Comparison of ENCODE assay signal across 8 mouse cellular contexts in the genomic region with DNA sequence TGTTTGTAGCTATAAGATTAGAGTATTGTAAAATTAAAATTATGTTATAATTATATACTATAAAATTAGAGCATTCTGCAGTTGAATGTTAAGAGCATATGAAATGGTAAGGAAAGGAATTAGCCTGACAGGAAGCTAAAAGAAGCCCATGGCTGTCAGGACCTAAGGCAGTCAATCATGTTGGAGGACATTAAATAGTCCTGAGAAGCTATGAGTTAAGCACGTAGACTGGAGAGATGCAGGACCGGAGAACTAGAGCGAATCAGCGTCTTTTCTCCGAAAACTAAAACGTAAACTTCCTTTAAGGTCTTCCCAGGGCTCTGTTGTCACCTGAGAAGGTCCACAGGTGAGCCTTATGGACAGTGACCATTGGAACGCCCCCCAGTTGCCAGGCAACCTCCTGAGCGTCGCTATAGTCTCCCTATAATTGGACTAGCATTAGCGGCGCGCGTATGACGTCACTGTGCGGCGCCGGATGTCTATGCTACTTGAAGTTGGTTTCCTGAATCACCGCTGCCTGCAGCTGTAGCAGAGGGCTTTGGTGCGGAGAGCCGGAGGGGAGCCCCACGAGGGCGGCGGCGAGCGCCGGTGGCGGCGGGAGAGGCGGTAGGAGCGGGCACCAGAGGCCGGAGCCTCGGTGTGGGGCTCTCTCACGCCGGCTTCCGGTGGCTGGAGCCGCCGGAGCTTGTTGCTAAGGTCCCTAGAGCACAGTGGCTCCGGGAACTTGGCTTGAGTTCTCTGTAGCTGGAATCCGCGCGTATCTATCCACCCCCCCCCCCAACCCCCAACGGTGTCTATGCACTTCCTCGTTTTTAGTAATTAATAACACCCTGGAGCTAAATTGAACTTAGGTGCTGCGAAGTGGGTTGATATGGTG. TPM values are rescaled to one million over a fixed set of nuclear protein-coding genes. Genes with fewer than 3 reads are reported as not detected.
A peak's percentile ranks its signal among the peaks of the same experiment; 100 is the strongest.
DNase-seq lines count a peak whose midpoint lies in the region; ATAC-seq and TF ChIP-seq lines count a peak whose summit lies in the region.

No protein-coding gene starts in this region.

- H3K27me3 ChIP-seq in heart, embryonic 12.5 days (replicated peaks): no peaks in the 10 kb centered on the region
- H3K27me3 ChIP-seq in kidney, postnatal 0 days (ENCODE audit: insufficient read depth, low read length): no peaks in the 10 kb centered on the region
- no peaks in the 10 kb centered on the region for H3K27me3 ChIP-seq in liver, embryonic 11.5 days (replicated peaks; ENCODE audit: control insufficient read depth, insufficient read depth, low read length)
- H3K27me3 ChIP-seq in stomach, embryonic 14.5 days (ENCODE audit: control insufficient read depth, insufficient read depth, low read length): no peaks in the 10 kb centered on the region

- peak overlapping the region; percentile 96 for H3K4me3 ChIP-seq in heart, embryonic 12.5 days
- peak overlapping the region; percentile 90 for H3K4me3 ChIP-seq in kidney, postnatal 0 days (replicated peaks; ENCODE audit: low read depth, low read length)
- H3K4me3 ChIP-seq in liver, embryonic 11.5 days (ENCODE audit: low read depth, low read length): peak overlapping the region; percentile 66
- peak overlapping the region; percentile 84 for H3K4me3 ChIP-seq in stomach, embryonic 14.5 days (ENCODE audit: low read depth, low read length)

- H3K4me2 ChIP-seq in heart, embryonic 12.5 days: peak overlapping the region; percentile 83
- peak overlapping the region; percentile 55 for H3K4me2 ChIP-seq in kidney, postnatal 0 days (ENCODE audit: low read length)
- H3K4me2 ChIP-seq in liver, embryonic 11.5 days: peak overlapping the region; percentile 77
- peak overlapping the region; percentile 61 for H3K4me2 ChIP-seq in stomach, embryonic 14.5 days (replicated peaks; ENCODE audit: low read depth, low read length)

- peaks cover 4% of the 10 kb centered on the region for H3K4me1 ChIP-seq in heart, embryonic 12.5 days (replicated peaks)
- H3K4me1 ChIP-seq in kidney, postnatal 0 days (replicated peaks; ENCODE audit: insufficient read depth, low read length): no peaks in the 10 kb centered on the region
- 0 out of 2 replicates have a peak, but pooled peaks cover 4% of the 10 kb centered on the region for H3K4me1 ChIP-seq in liver, embryonic 11.5 days (replicated peaks; ENCODE audit: control insufficient read depth, insufficient read depth, low read length)
- H3K4me1 ChIP-seq in stomach, embryonic 14.5 days (ENCODE audit: control insufficient read depth, insufficient read depth, low read length): peaks cover 3% of the 10 kb centered on the region; the same call in 1 of the 2 replicates

- no peaks in the 10 kb centered on the region for H3K9me3 ChIP-seq in heart, embryonic 12.5 days (replicated peaks)
- H3K9me3 ChIP-seq in kidney, postnatal 0 days (replicated peaks; ENCODE audit: low read length): no peaks in the 10 kb centered on the region
- no peaks in the 10 kb centered on the region for H3K9me3 ChIP-seq in liver, embryonic 11.5 days (ENCODE audit: control insufficient read depth, low read length)
- no peaks in the 10 kb centered on the region for H3K9me3 ChIP-seq in stomach, embryonic 14.5 days (ENCODE audit: control insufficient read depth, low read depth, low read length)

- peak overlapping the region; percentile 65 for H3K27ac ChIP-seq in heart, embryonic 12.5 days (ENCODE audit: poor library complexity, severe bottlenecking)
- H3K27ac ChIP-seq in kidney, postnatal 0 days: peak overlapping the region; percentile 73
- peak overlapping the region; percentile 54; the same call in 1 of the 2 replicates for H3K27ac ChIP-seq in liver, embryonic 11.5 days (ENCODE audit: low read depth, low read length)
- H3K27ac ChIP-seq in stomach, embryonic 14.5 days (ENCODE audit: low read length): peak overlapping the region; percentile 45; the same call in 1 of the 2 replicates

- peak; percentile 94 for ATAC-seq in erythroid progenitor cell, adult 5-6 weeks (replicated peaks; ENCODE audit: low FRiP score, poor library complexity, severe bottlenecking)
- ATAC-seq in heart, embryonic 12.5 days (ENCODE audit: insufficient number of reproducible peaks, low FRiP score): peak; percentile 98
- ATAC-seq in kidney, postnatal 0 days (replicated peaks; ENCODE audit: low FRiP score, low read depth): peak; percentile 100
- peak; percentile 100 for ATAC-seq in liver, embryonic 11.5 days (replicated peaks; ENCODE audit: low FRiP score)
- peak; percentile 100 for ATAC-seq in stomach, embryonic 14.5 days (ENCODE audit: insufficient number of reproducible peaks, insufficient read depth, low FRiP score, low read depth)

- H3K36me3 ChIP-seq in heart, embryonic 12.5 days: peaks cover 21% of the 10 kb centered on the region
- peaks cover 11% of the 10 kb centered on the region for H3K36me3 ChIP-seq in kidney, postnatal 0 days (ENCODE audit: insufficient read depth, low read length)
- no peaks in the 10 kb centered on the region for H3K36me3 ChIP-seq in liver, embryonic 11.5 days (ENCODE audit: control insufficient read depth, insufficient read depth, low read length)
- H3K36me3 ChIP-seq in stomach, embryonic 14.5 days (ENCODE audit: control insufficient read depth, insufficient read depth, low read length): peaks cover 9% of the 10 kb centered on the region; the same call in 1 of the 2 replicates

- under 1% methylated on average over 43 of the region's 44 CpGs for WGBS in heart, embryonic 12.5 days
- under 1% methylated on average over 44 of the region's 44 CpGs for WGBS in kidney, postnatal 0 days
- WGBS in liver, embryonic 11.5 days: under 1% methylated on average over 44 of the region's 44 CpGs
- WGBS in stomach, embryonic 14.5 days: under 1% methylated on average over 44 of the region's 44 CpGs

- peak overlapping the region; percentile 84 for H3K9ac ChIP-seq in heart, embryonic 12.5 days
- H3K9ac ChIP-seq in kidney, postnatal 0 days (ENCODE audit: low read depth, low read length): peak overlapping the region; percentile 79
- H3K9ac ChIP-seq in liver, embryonic 11.5 days (ENCODE audit: low read depth, low read length): peak overlapping the region; percentile 72
- peak overlapping the region; percentile 78 for H3K9ac ChIP-seq in stomach, embryonic 14.5 days (replicated peaks; ENCODE audit: low read depth, low read length)

- peak; percentile 94 for DNase-seq in CD4-positive helper T cell, adult 2 months (ENCODE audit: low read depth, low spot score)
- DNase-seq in brain, embryonic 18.5 days (ENCODE audit: low read depth, low spot score): peak; percentile 87
- DNase-seq in kidney, postnatal 0 days (ENCODE audit: low spot score): peak; percentile 97
- peak; percentile 90 for DNase-seq in liver, embryonic 11.5 days (ENCODE audit: low spot score)
- peak; percentile 92 for DNase-seq in naive thymus-derived CD4-positive, alpha-beta T cell, adult 2 months (ENCODE audit: low read depth)

- TF ChIP-seq CTCF in kidney, postnatal 0 days (IDR thresholded peaks at IDR 0.05; ENCODE audit: low read depth): no peak

RNA-seq across cellular contexts. Expression of gene 5730480H06Rik, which starts 44.4 kb away (rescaled TPM):
- 15.1 and 17.6 TPM in 2 replicates for total RNA-seq in erythroid progenitor cell, adult 5-6 weeks (2015; ENCODE audit: low replicate concordance)
- 3.9 TPM in 2 replicates for total RNA-seq in erythroid progenitor cell, adult 5-6 weeks (2017; ENCODE audit: low replicate concordance)
- polyA plus RNA-seq in heart, embryonic 12.5 days (2016; fragmentation: Nextera tagmentation; extraction: Ambion mirVana): 15.8 and 15.9 TPM in 2 replicates
- 23.6 and 23.8 TPM in 2 replicates for polyA plus RNA-seq in kidney, postnatal 0 days (2015; fragmentation: Nextera tagmentation; extraction: Ambion mirVana)
- 15.9 and 17.9 TPM in 2 replicates for polyA plus RNA-seq in liver, embryonic 11.5 days (2014; fragmentation: Nextera tagmentation; extraction: Ambion mirVana)
- polyA plus RNA-seq in stomach, embryonic 14.5 days (2014; fragmentation: Nextera tagmentation; extraction: Ambion mirVana): 25.8 and 28.9 TPM in 2 replicates

Comparison
In these comparisons a context has a peak if more than half of its experiments do, and no peak if none do; other contexts are left out.
1. Peak in every context shown above with its lines: DNase-seq, ATAC-seq, H3K4me3 ChIP-seq and H3K27ac ChIP-seq.